Comparison of ENCODE assay signal across 8 mouse cellular contexts in genomic region chr7:24886308-24886633, GRCm38 (mm10). TPM values are rescaled to one million over a fixed set of nuclear protein-coding genes. Genes with fewer than 3 reads are reported as not detected.
DNase-seq lines count a peak whose midpoint lies in the region; ATAC-seq and TF ChIP-seq lines count a peak whose summit lies in the region.

No protein-coding gene starts in this region.

- no peak for ATAC-seq in heart, embryonic 14.5 days (ENCODE audit: insufficient number of reproducible peaks, insufficient read depth, low FRiP score, low read depth)

- WGBS in thymus, adult 2 months: 16% methylated on average over 4 of the region's 4 CpGs
- WGBS in heart, embryonic 14.5 days: 58% methylated on average over 4 of the region's 4 CpGs
- WGBS in limb, embryonic 10.5 days: 84% methylated on average over 4 of the region's 4 CpGs
- WGBS in olfactory bulb, adult 2 months: 41% methylated on average over 4 of the region's 4 CpGs

- H3K9ac ChIP-seq in heart, embryonic 14.5 days (ENCODE audit: low read length): peak overlapping the region; percentile 99

- H3K9me3 ChIP-seq in heart, embryonic 14.5 days (ENCODE audit: control insufficient read depth, low read length): no peaks in the 10 kb centered on the region
- H3K9me3 ChIP-seq in limb, embryonic 10.5 days (replicated peaks): no peaks in the 10 kb centered on the region

- peaks cover 14% of the 10 kb centered on the region for H3K4me1 ChIP-seq in thymus, adult 2 months (replicated peaks; ENCODE audit: control insufficient read depth, insufficient read depth, low read length)
- peaks cover 8 to 27% of the 10 kb centered on the region in 2 experiments for H3K4me1 ChIP-seq in heart, embryonic 14.5 days (ENCODE audit: control insufficient read depth in 2 of 2, insufficient read depth in 2 of 2, low read length in 2 of 2)
- H3K4me1 ChIP-seq in limb, embryonic 10.5 days: peaks cover 31% of the 10 kb centered on the region
- H3K4me1 ChIP-seq in olfactory bulb, adult 2 months (ENCODE audit: control insufficient read depth, insufficient read depth, low read length): peaks cover 12% of the 10 kb centered on the region

- peak overlapping the region; percentile 83 for H3K4me2 ChIP-seq in heart, embryonic 14.5 days (ENCODE audit: low read length)

- no peak for DNase-seq in thymus, adult 2 months
- DNase-seq in thymus, postnatal 10 days (ENCODE audit: low spot score in 2 of 2): no peak
- DNase-seq in limb, embryonic 10.5 days (ENCODE audit: low spot score): no peak
- no peak for DNase-seq in right cerebral cortex, postnatal 14 days
- DNase-seq in testis, postnatal 14 days (ENCODE audit: low spot score): no peak
- DNase-seq in spleen, postnatal 4 days (ENCODE audit: low spot score in 2 of 2): no peak

- no peak for TF ChIP-seq CTCF in thymus, adult 2 months (IDR thresholded peaks at IDR 0.05; ENCODE audit: borderline replicate concordance, control insufficient read depth, extremely low read depth, insufficient read depth, low read length, poor library complexity)
- TF ChIP-seq CTCF in olfactory bulb, adult 2 months (IDR thresholded peaks at IDR 0.05; ENCODE audit: insufficient read depth, low read depth, low read length): no peak

- peak overlapping the region; percentile 22 for H3K4me3 ChIP-seq in thymus, adult 2 months (ENCODE audit: control insufficient read depth, insufficient read depth, low read length)
- peak overlapping the region; percentile 69 to 91 for H3K4me3 ChIP-seq in heart, embryonic 14.5 days (ENCODE audit: control insufficient read depth in 1 of 2, insufficient read depth in 1 of 2, low read depth in 1 of 2, low read length in 2 of 2)
- peak overlapping the region; percentile 99 for H3K4me3 ChIP-seq in limb, embryonic 10.5 days
- peak overlapping the region; percentile 0; the same call in 1 of the 2 replicates for H3K4me3 ChIP-seq in olfactory bulb, adult 2 months (ENCODE audit: insufficient read depth, low read depth, low read length)

- no peaks in the 10 kb centered on the region for H3K27me3 ChIP-seq in thymus, adult 2 months (ENCODE audit: control insufficient read depth, insufficient read depth, low read length)
- H3K27me3 ChIP-seq in heart, embryonic 14.5 days (ENCODE audit: control insufficient read depth, insufficient read depth, low read length): no peaks in the 10 kb centered on the region
- no peaks in the 10 kb centered on the region for H3K27me3 ChIP-seq in limb, embryonic 10.5 days (ENCODE audit: low read depth, poor library complexity, severe bottlenecking)

- H3K36me3 ChIP-seq in thymus, adult 2 months (ENCODE audit: control insufficient read depth, insufficient read depth, low read length): peaks cover 43% of the 10 kb centered on the region
- peaks cover 60% of the 10 kb centered on the region for H3K36me3 ChIP-seq in heart, embryonic 14.5 days (ENCODE audit: control insufficient read depth, insufficient read depth, low read length)
- H3K36me3 ChIP-seq in limb, embryonic 10.5 days: peaks cover 60% of the 10 kb centered on the region

- TF ChIP-seq POLR2A in thymus, adult 2 months (IDR thresholded peaks at IDR 0.05; ENCODE audit: control insufficient read depth, extremely low read depth, insufficient read depth, low read length, poor library complexity): no peak
- TF ChIP-seq POLR2A in olfactory bulb, adult 2 months (IDR thresholded peaks at IDR 0.05; ENCODE audit: insufficient read depth, low read depth, low read length): no peak

- no peak overlapping the region for H3K27ac ChIP-seq in thymus, adult 2 months (ENCODE audit: control insufficient read depth, insufficient read depth, low read length)
- 0 out of 4 replicates have a peak overlapping the region, but pooled peaks of 1 of the 2 experiments have one; percentile 10 for H3K27ac ChIP-seq in heart, embryonic 14.5 days (replicated peaks in 1 of 2; ENCODE audit: control insufficient read depth in 1 of 2, insufficient read depth in 1 of 2, low read depth in 2 of 2, low read length in 2 of 2)
- H3K27ac ChIP-seq in limb, embryonic 10.5 days: peak overlapping the region; percentile 99
- no peak overlapping the region for H3K27ac ChIP-seq in olfactory bulb, adult 2 months (ENCODE audit: insufficient read depth, low read depth, low read length)

RNA-seq across cellular contexts. Expression of gene Rps19, which starts 2.1 kb away (rescaled TPM):
- 543 and 698 TPM in 2 replicates for polyA plus RNA-seq in thymus, adult 2 months (2012; rRNA removed)
- polyA plus RNA-seq in heart, embryonic 14.5 days (2014; fragmentation: Nextera tagmentation; extraction: Ambion mirVana): 1,418 and 1,656 TPM in 2 replicates
- 2,143 and 2,281 TPM in 2 replicates for polyA plus RNA-seq in limb, embryonic 10.5 days (2016; fragmentation: Nextera tagmentation; extraction: Ambion mirVana)
- polyA plus RNA-seq in olfactory bulb, adult 2 months (2012; ENCODE audit: insufficient read depth, insufficient read length, low replicate concordance, missing spikeins): 1,132 TPM in 1 of 2 replicates, not detected in the other

RNA-seq across cellular contexts. Expression of gene Cd79a, which starts 10.9 kb away (rescaled TPM):
- 38.2 and 44.0 TPM in 2 replicates for polyA plus RNA-seq in thymus, adult 2 months (2012; rRNA removed)
- not detected in 2 replicates for polyA plus RNA-seq in heart, embryonic 14.5 days (2014; fragmentation: Nextera tagmentation; extraction: Ambion mirVana)
- polyA plus RNA-seq in limb, embryonic 10.5 days (2016; fragmentation: Nextera tagmentation; extraction: Ambion mirVana): 0.31 and 0.36 TPM in 2 replicates
- polyA plus RNA-seq in olfactory bulb, adult 2 months (2012; ENCODE audit: insufficient read depth, insufficient read length, low replicate concordance, missing spikeins): not detected in 2 replicates

RNA-seq across cellular contexts. Expression of gene Dmrtc2, which starts 16.4 kb away (rescaled TPM):
- not detected in 2 replicates for polyA plus RNA-seq in thymus, adult 2 months (2012; rRNA removed)
- polyA plus RNA-seq in heart, embryonic 14.5 days (2014; fragmentation: Nextera tagmentation; extraction: Ambion mirVana): not detected in 2 replicates
- not detected in 2 replicates for polyA plus RNA-seq in limb, embryonic 10.5 days (2016; fragmentation: Nextera tagmentation; extraction: Ambion mirVana)
- polyA plus RNA-seq in olfactory bulb, adult 2 months (2012; ENCODE audit: insufficient read depth, insufficient read length, low replicate concordance, missing spikeins): not detected in 2 replicates

RNA-seq across cellular contexts. Expression of gene Arhgef1, which starts 16.4 kb away (rescaled TPM):
- polyA plus RNA-seq in thymus, adult 2 months (2012; rRNA removed): 1,726 and 1,877 TPM in 2 replicates
- polyA plus RNA-seq in heart, embryonic 14.5 days (2014; fragmentation: Nextera tagmentation; extraction: Ambion mirVana): 58.4 and 63.3 TPM in 2 replicates
- 77.1 and 100 TPM in 2 replicates for polyA plus RNA-seq in limb, embryonic 10.5 days (2016; fragmentation: Nextera tagmentation; extraction: Ambion mirVana)
- 291 and 636 TPM in 2 replicates for polyA plus RNA-seq in olfactory bulb, adult 2 months (2012; ENCODE audit: insufficient read depth, insufficient read length, low replicate concordance, missing spikeins)

RNA-seq across cellular contexts. Expression of gene Lypd4, which starts 16.5 kb away (rescaled TPM):
- polyA plus RNA-seq in thymus, adult 2 months (2012; rRNA removed): 0.15 TPM in 1 of 2 replicates, not detected in the other
- not detected in 2 replicates for polyA plus RNA-seq in heart, embryonic 14.5 days (2014; fragmentation: Nextera tagmentation; extraction: Ambion mirVana)
- polyA plus RNA-seq in limb, embryonic 10.5 days (2016; fragmentation: Nextera tagmentation; extraction: Ambion mirVana): not detected in 2 replicates
- not detected in 2 replicates for polyA plus RNA-seq in olfactory bulb, adult 2 months (2012; ENCODE audit: insufficient read depth, insufficient read length, low replicate concordance, missing spikeins)

Comparison
In these comparisons a context has a peak if more than half of its experiments do, and no peak if none do; other contexts are left out.
1. H3K4me3 ChIP-seq: peak in every context shown above with its lines; median percentile 99 in limb, embryonic 10.5 days; 80 in heart, embryonic 14.5 days; 22 in thymus, adult 2 months; 0 in olfactory bulb, adult 2 months.